Mouse (Mus musculus) urinary bladder, postnatal 4 days (tissue): ENCODE data around the gene Itpa.

ENCODE experiments used
- DNase-seq, 2 experiments: peaks; one replicate each; pipeline ENCODE4 v3.0.0; 2021 to 2022; ENCODE audit warnings: low spot score in 2 of 2

Itpa gene

DNA sequence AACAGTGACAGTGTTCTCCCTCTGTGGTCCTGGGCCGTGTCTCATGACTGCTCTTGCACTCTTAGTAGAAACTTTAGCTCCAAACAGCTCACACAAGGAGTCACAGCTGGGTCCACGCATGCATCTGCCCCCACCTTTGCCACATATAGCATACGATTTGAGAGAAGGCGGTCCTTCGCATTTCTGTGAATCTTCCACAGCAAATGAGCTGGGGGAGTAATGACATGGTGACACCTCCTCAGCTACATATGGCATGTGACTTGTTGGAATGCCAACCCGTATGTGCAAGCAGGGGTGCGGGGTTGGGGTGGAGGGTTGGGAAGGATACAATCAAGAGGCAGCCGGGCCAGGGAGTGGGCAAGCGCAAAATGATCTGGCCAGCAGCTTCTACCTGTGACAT, 10.9 kb upstream of the Itpa start:
- DNase-seq = no peak

DNA sequence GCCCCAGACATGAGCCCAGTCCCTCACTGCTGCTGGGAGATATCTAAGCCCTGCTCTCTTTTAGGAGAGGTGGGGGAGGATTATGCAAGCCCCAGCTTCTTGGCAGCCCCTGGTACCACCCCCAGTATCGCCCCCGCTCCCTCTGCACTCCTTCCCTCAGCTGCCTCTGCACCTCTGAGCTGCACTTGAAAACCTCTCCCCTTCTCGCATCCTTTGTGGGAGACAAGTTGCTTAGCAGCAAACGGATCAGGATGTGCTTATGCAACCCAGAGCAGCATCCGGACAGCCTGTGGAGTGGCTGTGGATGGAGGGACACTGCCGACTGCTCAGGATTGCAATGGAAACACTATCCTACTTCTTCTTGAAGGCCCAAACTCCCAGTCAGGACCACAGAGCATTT, 9.9 kb upstream of the Itpa start:
- DNase-seq = no peak

DNA sequence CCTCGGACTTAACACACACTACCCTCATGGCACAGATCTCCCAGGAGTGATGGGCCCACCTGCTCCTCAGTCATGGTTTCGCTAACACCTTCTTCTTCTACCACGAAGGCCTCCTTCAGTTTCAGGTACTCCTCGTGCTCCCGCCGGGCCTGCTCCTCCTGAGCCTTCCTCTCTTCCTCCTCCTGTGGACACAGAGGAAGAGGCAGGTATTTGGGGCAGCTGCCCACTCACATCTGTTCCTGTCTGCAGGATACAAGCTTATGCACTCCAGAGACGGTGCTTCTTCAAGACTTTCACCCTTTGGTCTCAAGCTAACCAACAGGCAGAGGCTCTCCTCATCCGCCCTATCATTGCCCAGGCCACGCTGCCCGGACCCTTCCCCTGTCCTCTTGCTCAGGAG, 8.9 kb upstream of the Itpa start:
- DNase-seq = no peak

DNA sequence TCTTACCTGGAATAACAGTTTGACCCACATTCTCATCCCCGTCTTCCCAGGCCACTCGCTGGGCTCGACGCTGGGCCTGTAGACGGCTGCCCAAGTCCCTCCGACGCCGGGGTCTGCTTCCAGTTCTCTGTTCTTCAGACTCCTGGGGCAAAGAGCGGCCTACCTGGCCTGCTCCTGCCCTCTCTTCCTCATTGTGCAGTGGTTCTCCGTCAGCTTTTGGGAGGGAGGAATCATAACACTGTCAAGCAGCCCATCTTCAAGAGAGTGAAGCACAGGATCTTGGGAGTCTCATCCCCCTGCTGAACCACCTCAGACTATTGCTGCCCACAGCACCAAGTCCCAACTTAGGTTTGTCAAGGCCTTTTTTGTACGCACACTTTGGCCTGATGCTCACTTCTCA, 4.1 kb upstream of the Itpa start:
- DNase-seq = no peak

DNA sequence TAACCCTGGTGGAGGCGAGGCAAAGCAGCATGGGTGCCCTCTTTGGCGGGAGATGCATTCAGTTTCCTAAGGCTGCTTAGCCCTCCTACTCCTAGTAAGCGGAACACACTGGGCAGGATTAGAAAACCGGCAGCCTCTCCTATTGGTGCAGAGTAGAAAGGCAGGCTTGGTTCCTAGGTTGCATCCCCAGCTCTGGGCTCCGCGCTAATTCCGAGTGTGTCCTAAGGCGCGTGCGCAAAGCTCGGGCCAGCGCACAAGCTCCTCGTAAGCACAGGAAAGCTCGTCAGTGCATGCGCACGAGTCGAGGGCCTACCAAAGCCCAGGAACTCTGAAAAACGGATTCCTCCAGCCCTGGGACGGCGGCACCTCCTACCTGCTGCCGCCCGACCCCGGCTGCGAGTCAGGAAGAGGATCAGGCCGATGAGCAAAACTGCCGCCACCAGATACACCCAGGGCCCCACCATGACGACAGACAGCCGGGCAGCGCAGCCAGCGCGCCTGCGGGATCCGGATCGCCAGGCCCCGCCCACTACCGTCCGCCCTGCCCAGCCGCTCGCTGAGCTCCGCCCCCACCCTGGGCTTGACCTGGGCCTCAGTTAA, 3.2 kb upstream of the Itpa start, which contains the start of gene Ddrgk1:
Ddrgk1 (minus strand) TSS at position 558 of the 600 bp plus-strand sequence.
- DNase-seq = peak; percentile 89 to 90

DNA sequence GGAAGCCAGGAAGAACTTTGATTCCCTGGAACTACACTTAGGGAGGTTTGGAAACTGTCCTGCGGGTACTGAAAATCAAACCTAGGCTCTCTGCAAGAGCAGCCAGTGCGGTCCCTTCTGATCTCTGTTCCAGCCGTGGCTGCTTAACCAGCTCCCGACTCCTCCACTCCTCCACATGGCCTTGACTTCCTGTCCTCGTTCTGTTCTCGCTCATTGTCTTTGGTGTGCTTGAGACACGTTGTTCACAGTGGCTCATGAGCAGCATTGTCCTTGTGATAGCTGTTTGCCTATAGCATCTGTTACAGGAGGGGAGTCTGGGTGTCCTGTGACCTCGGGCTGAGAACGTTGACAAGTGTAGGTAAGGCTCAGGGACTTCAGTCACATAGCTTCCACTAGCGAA, 9.8 kb downstream of the Itpa start:
- no peak for DNase-seq

GRCm38 (mm10) chr2:130679154-130679553, 11.7 kb downstream of the Itpa start:
- no peak for DNase-seq

DNA sequence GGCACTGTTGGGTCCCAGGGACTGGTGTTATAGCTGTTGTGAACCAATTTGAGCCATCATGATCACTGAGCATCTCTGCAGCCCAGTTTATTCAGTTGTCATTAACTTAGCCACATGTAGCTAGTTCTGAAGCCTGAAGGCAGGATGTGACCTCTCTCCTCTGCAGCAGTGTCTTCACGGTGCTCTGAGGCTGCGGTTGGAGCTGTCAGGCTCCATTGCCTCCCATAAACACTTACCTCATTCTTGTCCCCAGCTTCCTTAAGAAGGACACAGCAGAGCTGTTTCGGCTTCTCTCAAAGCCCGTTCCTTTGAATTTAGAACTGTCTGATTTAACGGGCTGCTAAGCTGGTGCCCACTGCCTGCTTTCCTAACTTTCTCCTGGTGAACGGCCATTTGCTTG, 12.5 kb downstream of the Itpa start:
- DNase-seq = no peak

DNA sequence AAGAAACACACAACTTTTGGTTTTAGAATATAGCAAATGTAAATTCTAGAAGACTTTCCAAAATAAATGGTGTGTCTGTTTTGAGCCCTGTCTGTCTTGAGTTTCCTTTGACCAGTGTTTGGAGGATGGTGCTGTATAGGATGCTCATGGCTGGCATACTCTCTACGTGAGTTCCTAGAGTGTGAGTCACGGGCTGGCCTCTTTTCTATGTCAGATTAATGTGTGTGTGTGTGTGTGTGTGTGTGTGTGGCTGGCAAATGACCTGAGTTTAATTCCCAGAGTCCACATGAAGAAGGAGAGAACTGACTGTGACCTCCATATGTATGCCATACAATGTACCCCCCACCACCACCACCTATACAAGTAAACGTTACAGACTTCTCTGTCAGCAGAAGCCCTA, 14.1 kb downstream of the Itpa start:
- DNase-seq = no peak

- DNase-seq = no peak
Observed at GRCm38 (mm10) chr2:130685426-130685825, 18.0 kb downstream of the Itpa start.

- DNase-seq = no peak
Observed at GRCm38 (mm10) chr2:130689011-130689410, 21.6 kb downstream of the Itpa start.

GRCm38 (mm10) chr2:130693563-130693962, 26.2 kb downstream of the Itpa start:
- DNase-seq = no peak

DNA sequence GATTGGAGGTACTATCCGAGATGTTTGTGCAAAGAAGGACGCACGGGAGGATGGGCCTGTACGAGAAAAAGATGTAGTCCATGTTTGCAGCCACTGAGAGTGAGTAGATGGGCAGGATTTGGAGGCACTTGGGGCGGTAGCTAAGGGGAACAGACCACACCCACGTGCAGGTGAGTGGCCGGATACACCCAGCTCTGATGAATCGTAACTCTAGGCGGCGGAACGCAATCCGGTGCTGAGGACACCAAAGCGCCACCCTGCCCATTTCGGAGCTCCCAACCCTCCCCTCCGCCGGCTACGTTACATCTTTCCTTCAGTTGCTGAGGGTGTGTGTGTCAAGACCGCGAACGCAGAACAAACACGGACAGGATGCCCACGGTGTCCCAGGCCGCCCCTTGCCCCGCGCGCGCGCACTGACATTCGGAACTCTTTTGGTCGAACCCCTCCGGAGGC, 29.3 kb downstream of the Itpa start:
- no peak for DNase-seq

GRCm38 (mm10) chr2:130697153-130697810, 29.9 kb downstream of the Itpa start, which contains the start of gene Slc4a11:
Gene Slc4a11, minus strand, starts transcription at chr2:130697519.
- DNase-seq = peak; percentile 52 to 72

- DNase-seq = no peak
Observed at GRCm38 (mm10) chr2:130697821-130698266, 30.4 kb downstream of the Itpa start.

- no peak for DNase-seq
Observed at GRCm38 (mm10) chr2:130704040-130705001, 36.9 kb downstream of the Itpa start.

- no peak for DNase-seq
Observed at GRCm38 (mm10) chr2:130705178-130705577, 37.8 kb downstream of the Itpa start.

GRCm38 (mm10) chr2:130706602-130707001, 39.2 kb downstream of the Itpa start:
- DNase-seq = no peak

- no peak for DNase-seq
Observed at GRCm38 (mm10) chr2:130707057-130707456, 39.6 kb downstream of the Itpa start.

DNA sequence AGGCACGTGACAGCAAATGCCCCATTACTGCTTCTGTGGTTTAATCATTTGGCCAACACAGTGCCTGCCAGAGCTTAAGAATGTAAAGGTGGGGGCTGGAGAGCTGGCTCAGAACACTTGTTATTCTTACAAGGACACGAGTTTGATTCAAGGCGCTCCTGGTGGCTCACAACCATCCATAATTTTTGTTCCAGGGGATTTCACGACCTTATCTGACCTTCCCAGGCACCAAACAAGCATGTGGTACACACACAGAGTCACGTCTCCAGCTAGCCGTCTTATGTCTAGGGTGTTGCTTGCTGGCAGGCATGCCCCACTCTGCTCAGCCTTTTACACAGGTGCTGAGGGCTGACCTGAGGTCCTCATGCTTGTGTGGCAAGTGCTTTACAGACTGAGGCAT, 50.5 kb downstream of the Itpa start:
- DNase-seq = no peak

GRCm38 (mm10) chr2:130724369-130724768, 57.0 kb downstream of the Itpa start:
- no peak for DNase-seq

GRCm38 (mm10) chr2:130727752-130728151, 60.3 kb downstream of the Itpa start:
- DNase-seq = no peak
